Mouse (Mus musculus): ENCODE results near the gene Kcna10. TPM values are rescaled to one million over a fixed set of nuclear protein-coding genes. Genes with fewer than 3 reads are reported as not detected.

The Kcna10 gene
- total RNA-seq, 2 experiments from 2014 or later, result not detected

DNA sequence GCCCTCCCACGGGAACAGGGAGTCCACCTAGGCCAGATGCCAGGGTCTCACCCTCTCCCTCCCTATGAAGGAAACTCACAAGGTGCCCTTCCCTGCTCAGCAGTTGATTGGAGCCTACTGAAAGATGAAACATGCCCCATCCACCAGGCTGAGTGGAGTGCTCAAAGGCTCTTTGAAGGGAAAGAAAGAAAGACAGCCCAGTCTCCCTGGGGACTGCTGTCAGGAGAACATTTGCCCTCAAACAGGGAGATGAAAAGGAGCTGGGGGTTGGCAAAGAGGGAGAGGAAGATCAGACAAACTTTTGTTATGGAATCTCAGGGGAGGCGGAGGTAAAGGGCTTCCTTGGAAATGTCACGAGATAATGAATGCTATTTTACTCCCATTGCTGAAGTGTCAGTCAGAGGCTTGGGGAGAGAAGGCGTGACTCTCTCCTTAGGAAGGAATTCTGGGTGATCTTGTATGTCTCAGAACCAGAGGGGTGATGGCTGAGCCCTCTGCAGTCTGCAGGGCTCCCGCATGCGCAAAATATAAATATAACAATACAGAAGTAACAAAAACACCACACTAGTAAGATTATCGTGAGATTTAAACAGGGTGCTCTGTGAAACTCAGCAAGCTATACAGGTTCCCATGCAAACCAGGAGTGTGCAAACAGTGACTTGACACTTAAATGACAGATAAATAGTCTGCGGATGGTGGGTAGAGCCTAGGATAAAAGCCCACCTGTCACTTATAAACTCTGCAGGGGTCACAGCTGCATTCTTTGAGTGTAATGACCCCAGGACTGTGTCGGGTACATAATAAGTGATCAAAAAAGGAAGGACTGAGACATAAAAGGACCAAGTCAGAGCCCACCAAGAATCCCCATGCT lies 18.7 kb downstream of the Kcna10 start:
- no peak for DNase-seq (ENCODE audit: low spot score in 2 of 2)

DNA sequence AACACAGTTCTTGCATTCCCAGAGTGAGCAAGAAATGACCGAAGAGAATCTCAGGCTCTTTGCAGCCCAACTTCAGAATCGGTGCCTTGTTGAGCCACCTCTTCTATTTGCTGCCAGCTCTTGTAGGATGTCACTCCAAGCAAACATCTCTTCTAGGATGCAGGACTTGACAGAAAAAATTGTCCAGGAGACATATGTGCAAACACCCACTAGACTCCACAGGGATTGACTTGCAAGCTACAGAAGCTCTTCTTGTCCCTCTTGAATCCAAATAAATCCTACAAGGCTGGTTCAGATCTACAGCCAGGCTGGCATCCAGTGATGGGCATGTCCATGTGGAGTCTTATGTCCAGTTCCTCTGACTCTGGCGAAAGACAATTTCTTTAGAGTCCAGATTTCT lies 21.6 kb downstream of the Kcna10 start:
- DNase-seq (ENCODE audit: low spot score in 2 of 2), result no peak

DNA sequence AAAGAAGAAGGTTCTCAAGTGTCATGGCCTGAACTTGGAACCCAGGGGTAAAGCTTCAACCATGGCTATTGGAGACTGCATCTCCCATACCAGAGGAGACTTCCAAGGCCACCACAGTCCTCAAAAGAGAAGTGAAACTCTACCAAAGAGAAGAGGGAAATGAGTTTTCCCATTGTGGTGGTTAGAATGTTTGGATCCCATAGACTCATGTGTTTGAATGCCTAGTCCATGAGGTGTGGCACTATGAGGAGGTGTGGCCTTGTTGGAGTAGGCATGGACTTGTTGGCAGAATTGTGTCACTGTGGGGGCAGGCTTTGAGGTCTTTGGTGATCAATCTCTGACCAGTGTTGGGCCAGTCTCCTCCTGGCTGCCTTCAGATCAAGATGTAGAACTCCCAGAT lies 22.3 kb downstream of the Kcna10 start:
- DNase-seq (ENCODE audit: low spot score in 2 of 2), result no peak

GRCm38 (mm10) chr3:107205994-107206393 lies 23.1 kb downstream of the Kcna10 start:
- DNase-seq (ENCODE audit: low spot score in 2 of 2), result peak; percentile 57 to 78

GRCm38 (mm10) chr3:107206490-107207150 lies 23.8 kb downstream of the Kcna10 start:
- no peak for DNase-seq (ENCODE audit: low spot score in 2 of 2)

- no peak for DNase-seq (ENCODE audit: low spot score in 2 of 2)
Observed at GRCm38 (mm10) chr3:107207625-107208253, 24.9 kb downstream of the Kcna10 start.

GRCm38 (mm10) chr3:107214606-107215005 lies 31.8 kb downstream of the Kcna10 start:
- DNase-seq (ENCODE audit: low spot score in 2 of 2), result no peak

GRCm38 (mm10) chr3:107216400-107217100 lies 33.7 kb downstream of the Kcna10 start:
- DNase-seq (ENCODE audit: low spot score in 2 of 2), result no peak

DNA sequence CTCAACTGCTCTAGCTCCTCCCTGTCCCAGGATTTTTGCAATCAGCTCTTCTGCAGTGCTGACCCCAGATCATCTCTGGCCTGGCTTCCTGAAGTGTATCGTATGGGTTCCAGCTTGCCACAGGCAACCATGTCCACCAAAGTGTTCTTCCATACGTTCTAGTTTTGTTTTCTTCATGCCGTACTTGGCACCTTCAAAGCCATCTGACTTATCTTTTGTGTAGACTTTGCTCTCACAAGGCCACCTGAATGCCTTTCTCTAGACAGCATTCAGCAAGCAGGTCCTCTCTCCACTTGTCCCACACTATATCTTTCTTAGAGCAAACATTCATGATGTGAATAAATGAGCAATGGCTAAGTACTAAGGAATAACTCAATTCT lies 34.2 kb downstream of the Kcna10 start:
- DNase-seq (ENCODE audit: low spot score in 2 of 2), result no peak

DNA sequence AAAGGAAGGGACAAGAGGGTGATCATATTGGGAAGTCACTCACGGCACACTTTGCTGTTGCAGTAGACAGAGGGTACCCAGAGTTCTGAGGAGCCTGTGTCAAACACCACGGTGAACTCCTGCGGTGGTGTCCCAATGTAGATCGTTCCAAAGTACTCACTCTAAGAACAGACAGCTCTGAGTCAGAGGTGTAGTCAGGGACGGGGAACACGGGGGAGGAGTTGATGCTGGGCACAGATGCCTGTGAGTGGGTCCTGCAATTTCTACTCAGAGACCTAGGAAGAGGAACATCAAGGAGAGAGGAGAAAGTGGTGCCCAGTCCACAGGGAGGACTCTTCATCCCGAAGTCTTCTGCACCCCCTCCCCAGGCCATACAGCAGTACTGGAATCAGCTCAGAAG lies 35.7 kb downstream of the Kcna10 start:
- no peak for DNase-seq (ENCODE audit: low spot score in 2 of 2)

GRCm38 (mm10) chr3:107221608-107222007 lies 38.8 kb downstream of the Kcna10 start, which contains the start of gene Cym:
TSS of gene Cym (minus strand) at chr3:107221732.
- no peak for DNase-seq (ENCODE audit: low spot score in 2 of 2)

- no peak for DNase-seq (ENCODE audit: low spot score in 2 of 2)
Observed at GRCm38 (mm10) chr3:107223230-107223629, 40.4 kb downstream of the Kcna10 start.

DNA sequence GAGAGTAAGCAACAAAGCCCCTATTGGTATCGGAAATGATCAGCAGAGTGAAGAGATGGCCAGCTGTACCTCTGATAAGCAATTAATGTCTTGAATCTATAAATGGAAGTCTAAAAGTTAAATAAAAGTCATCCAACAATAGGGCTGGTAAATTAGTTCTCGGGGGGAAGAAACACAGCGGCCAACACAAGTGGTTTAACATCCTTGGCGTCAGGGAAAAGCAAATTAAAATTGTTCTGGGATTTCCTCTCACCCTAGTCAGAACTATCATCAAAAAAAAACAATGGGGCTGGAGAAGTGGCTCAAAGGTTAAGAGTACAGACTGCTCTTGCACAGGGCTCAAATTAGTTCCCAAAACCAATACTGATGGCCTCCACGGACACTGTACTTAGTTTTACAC lies 43.0 kb downstream of the Kcna10 start:
- DNase-seq (ENCODE audit: low spot score in 2 of 2), result no peak

GRCm38 (mm10) chr3:107229221-107229620 lies 46.4 kb downstream of the Kcna10 start:
- DNase-seq (ENCODE audit: low spot score in 2 of 2), result no peak

DNA sequence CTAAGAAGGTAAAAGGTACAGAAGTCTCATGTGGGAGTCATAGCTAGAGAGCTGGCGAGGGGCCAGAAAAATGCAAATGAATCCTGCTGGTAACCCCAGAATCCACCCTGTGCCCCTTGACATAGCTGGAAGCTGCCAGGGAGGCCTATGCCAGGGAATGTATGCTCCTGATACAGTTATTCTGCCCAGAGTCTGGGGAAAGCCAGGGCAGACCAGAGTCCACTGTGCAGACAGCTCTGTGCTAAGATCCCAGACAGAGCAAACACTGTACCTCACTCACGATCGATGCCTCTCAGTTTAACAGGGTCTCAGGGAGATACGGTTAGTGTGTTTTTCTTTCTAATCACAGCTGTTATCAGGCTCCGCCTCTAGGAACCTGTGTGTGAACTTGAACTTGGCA lies 47.0 kb downstream of the Kcna10 start:
- no peak for DNase-seq (ENCODE audit: low spot score in 2 of 2)

DNA sequence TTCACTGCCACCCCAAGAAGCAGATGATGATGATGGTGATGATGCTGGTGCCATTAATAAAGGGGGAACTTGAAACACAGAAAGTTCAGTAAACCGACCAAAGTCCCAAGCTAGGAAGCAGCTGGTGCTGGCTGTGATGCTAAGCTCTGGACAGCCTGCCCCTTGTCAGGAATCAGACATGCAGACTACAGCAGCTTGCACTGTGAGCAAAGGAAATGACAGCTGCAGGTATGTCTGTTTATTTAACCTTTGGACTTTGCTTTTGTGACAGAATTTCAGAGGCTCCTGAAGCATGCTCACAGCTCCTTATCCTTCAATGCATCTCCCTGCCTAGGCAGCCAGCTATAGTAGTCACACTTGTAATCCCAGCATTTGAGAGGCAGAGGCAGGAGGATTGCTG lies 47.7 kb downstream of the Kcna10 start, which contains the start of gene A630076J17Rik:
Gene A630076J17Rik, plus strand, starts transcription at position 88 of the 400 bp plus-strand sequence.
- DNase-seq (ENCODE audit: low spot score in 2 of 2), result no peak

- DNase-seq (ENCODE audit: low spot score in 2 of 2), result no peak
Observed at GRCm38 (mm10) chr3:107231202-107231601, 48.3 kb downstream of the Kcna10 start.

DNA sequence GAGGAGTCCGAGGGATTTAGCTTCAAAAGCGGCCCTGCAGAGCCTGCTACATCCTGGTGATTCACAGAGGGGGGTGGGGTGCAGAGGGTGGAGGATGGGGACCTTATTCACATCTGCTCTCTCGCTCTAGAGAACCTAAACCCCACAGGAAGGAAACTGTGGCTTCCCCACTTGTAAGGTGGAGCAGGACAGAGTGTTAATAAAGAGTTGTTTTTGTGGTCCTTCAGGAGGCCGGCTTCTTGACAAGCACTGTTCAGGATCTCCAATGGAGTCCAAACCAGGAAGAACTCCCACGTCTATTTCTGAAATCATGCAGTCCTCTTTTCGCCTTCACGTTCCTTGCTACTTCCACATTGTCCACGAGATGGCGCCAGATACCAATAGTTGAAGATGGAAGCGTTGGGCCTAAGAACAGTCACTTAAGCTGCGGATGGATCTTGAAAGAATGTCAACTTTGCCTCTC lies 50.5 kb downstream of the Kcna10 start:
- DNase-seq (ENCODE audit: low spot score in 2 of 2), result peak; percentile 90 to 92

DNA sequence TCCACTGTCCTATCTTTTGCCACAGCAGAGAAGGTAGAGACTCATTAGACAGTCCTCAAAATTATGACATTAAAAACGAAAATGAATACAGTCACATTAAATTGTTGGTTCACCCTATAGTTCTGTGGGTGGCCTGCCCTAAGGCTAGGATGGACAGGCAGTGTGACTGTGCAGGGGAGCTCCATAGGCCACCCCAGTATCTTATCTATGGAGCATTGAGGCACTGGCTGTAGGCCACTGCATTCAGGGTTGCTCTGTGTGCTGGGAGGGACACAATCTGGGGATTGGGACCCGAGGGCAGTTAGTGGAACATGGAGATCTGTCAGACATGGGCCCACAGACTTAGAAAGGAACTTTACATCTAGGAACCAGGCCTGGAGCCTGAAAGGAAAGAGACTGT lies 51.1 kb downstream of the Kcna10 start:
- no peak for DNase-seq (ENCODE audit: low spot score in 2 of 2)

DNA sequence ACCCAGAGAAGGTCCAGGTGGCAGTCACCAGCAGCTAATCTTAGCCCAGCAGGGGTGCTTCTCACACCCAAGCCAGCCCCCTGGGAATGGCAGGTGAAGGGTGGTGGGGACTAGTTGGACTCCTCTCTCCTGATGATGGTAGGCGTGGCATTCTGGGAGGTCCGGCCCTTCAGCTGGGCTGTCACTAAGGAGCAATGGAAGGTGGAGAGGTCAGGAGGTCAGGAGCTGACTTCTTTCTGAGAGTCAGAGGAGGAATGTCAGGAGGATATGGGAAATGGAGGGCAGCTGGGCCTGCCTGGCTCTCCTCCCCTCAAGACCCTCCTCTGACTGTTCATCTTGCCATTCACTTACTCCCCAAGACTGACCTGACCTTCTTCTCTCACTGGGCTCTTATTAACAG lies 55.2 kb downstream of the Kcna10 start:
- no peak for DNase-seq (ENCODE audit: low spot score in 2 of 2)

DNA sequence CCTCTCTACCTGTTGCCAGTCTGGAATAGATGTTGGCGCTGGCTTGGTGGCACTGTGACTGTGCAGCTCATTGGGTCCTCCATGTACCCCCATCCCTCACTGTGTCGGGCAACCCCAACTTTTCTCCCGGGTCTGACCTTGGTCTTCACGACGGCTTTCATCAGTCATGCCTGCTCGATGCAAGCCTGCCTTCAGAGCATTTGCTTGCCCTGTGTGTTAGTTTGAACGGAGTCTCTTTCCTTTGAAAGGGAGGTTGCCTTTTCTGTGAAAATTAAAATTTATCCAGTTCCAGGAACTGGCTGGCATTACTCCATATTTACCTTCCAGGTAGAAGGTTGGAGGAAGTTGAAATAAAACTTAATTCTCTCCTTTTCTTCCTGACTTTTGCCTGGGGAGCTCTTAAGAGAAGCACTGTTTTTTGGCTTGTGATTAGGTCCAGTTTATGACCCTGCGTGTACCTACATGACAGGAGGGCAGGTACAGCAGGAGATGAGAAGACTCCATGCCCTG lies 55.7 kb downstream of the Kcna10 start:
- no peak for DNase-seq (ENCODE audit: low spot score in 2 of 2)
